Mouse (Mus musculus) CH12.LX (cell line): Measurements from ENCODE around the gene Myrip. TPM values are rescaled to one million over a fixed set of nuclear protein-coding genes. Genes with fewer than 3 reads are reported as not detected.

ENCODE experiments used
- DNase-seq: peaks from one replicate; pipeline ENCODE4 v3.0.0-alpha.2; 2013; ENCODE audit errors: extremely low read depth
- H3K27ac ChIP-seq: 2 replicates; pipeline ENCODE4 v1.5.1; 2012; ENCODE audit warnings: low read depth, mild to moderate bottlenecking, control low read depth, moderate library complexity; ENCODE audit not compliant: insufficient read depth
- H3K27me3 ChIP-seq: replicated peaks from 2 replicates; pipeline ENCODE3; 2012; ENCODE audit warnings: inconsistent platforms
- H3K36me3 ChIP-seq, 2 experiments: replicated peaks in 1 of 2; 2 replicates each; pipeline versions ENCODE3 to v1.6.1; 2012; ENCODE audit warnings: inconsistent platforms in 1 of 2, low read length in 1 of 2, mild to moderate bottlenecking in 1 of 2, mixed read lengths in 1 of 2, moderate library complexity in 1 of 2; ENCODE audit not compliant: control insufficient read depth in 1 of 2, insufficient read depth in 1 of 2
- H3K4me1 ChIP-seq, 2 experiments: 2 replicates each; pipeline ENCODE4 v1.6.1; 2012; ENCODE audit warnings: inconsistent platforms in 1 of 2, moderate library complexity in 1 of 2; ENCODE audit not compliant: insufficient read depth in 2 of 2, control insufficient read depth in 1 of 2
- H3K4me2 ChIP-seq: 2 replicates; pipeline ENCODE4 v1.6.1; 2012; ENCODE audit warnings: low read depth, mild to moderate bottlenecking, control low read depth; ENCODE audit not compliant: poor library complexity, insufficient read depth, severe bottlenecking
- H3K4me3 ChIP-seq, 3 experiments: fragments of 150-350 bp in 1 of 3; sonication (generic) in 1 of 3; replicated peaks in 1 of 3; 2 replicates each; pipeline versions ENCODE3 to v1.5.1; 2011 to 2012; ENCODE audit warnings: low read depth in 2 of 3, low read length in 2 of 3, mild to moderate bottlenecking in 2 of 3, moderate library complexity in 2 of 3, control low read depth in 1 of 3, improper control_type of control experiment in 1 of 3, inconsistent platforms in 1 of 3, mixed read lengths in 1 of 3; ENCODE audit not compliant: poor library complexity in 1 of 3
- H3K79me2 ChIP-seq: replicated peaks from 2 replicates; pipeline ENCODE4 v1.6.1; 2012; ENCODE audit warnings: mild to moderate bottlenecking, moderate library complexity; ENCODE audit not compliant: control insufficient read depth, poor library complexity, insufficient read depth, severe bottlenecking; ENCODE audit errors: extremely low read depth
- H3K9ac ChIP-seq: 2 replicates; pipeline ENCODE4 v1.6.1; 2012; ENCODE audit warnings: low read depth, mild to moderate bottlenecking, control low read depth, moderate library complexity; ENCODE audit not compliant: insufficient read depth
- H3K9me3 ChIP-seq: replicated peaks from 2 replicates; pipeline ENCODE3; 2012; ENCODE audit warnings: low read length, inconsistent platforms, mixed read lengths
- BHLHE40 ChIP-seq: IDR thresholded peaks from 2 replicates; pipeline ENCODE4 v1.6.1; 2011; ENCODE audit warnings: mild to moderate bottlenecking, low read depth, low read length, improper control_type of control experiment
- CHD1 ChIP-seq: IDR thresholded peaks from 2 replicates; pipeline ENCODE4 v1.6.1; 2012; ENCODE audit warnings: low read depth, low read length, improper control_type of control experiment, inconsistent platforms
- CHD2 ChIP-seq: IDR thresholded peaks from 2 replicates; pipeline ENCODE4 v1.6.1; 2011; ENCODE audit warnings: low read length, improper control_type of control experiment
- CTCF ChIP-seq, 2 experiments: IDR thresholded peaks in 1 of 2; conservative IDR thresholded peaks in 1 of 2; 2 replicates each; pipeline ENCODE4 v1.5.1; 2011 to 2012; ENCODE audit warnings: low read depth in 2 of 2, low read length in 2 of 2, improper control_type of control experiment in 1 of 2, inconsistent platforms in 1 of 2, mild to moderate bottlenecking in 1 of 2, moderate library complexity in 1 of 2
- ELF1 ChIP-seq: IDR thresholded peaks from 2 replicates; pipeline ENCODE4 v1.6.1; 2014; ENCODE audit warnings: low read depth, mild to moderate bottlenecking, inconsistent platforms, low read length, improper control_type of control experiment
- EP300 ChIP-seq: IDR thresholded peaks from 2 replicates; pipeline ENCODE4 v1.6.1; 2011; ENCODE audit warnings: low read length, improper control_type of control experiment
- GABPA ChIP-seq: IDR thresholded peaks from 2 replicates; pipeline ENCODE4 v1.6.1; 2012; ENCODE audit warnings: low read depth, low read length, improper control_type of control experiment, inconsistent platforms; ENCODE audit not compliant: insufficient replicate concordance
- JUN ChIP-seq: IDR thresholded peaks from 2 replicates; pipeline ENCODE4 v1.6.1; 2011; ENCODE audit warnings: low read depth, mild to moderate bottlenecking, low read length, improper control_type of control experiment, moderate library complexity; ENCODE audit not compliant: insufficient read depth
- KAT2A ChIP-seq: IDR thresholded peaks from 2 replicates; pipeline ENCODE4 v1.6.1; 2012; ENCODE audit warnings: low read length, improper control_type of control experiment, inconsistent platforms; ENCODE audit not compliant: insufficient replicate concordance
- MAX ChIP-seq: IDR thresholded peaks from 2 replicates; pipeline ENCODE4 v1.6.1; 2011; ENCODE audit warnings: low read length, improper control_type of control experiment
- MAZ ChIP-seq: IDR thresholded peaks from 2 replicates; pipeline ENCODE4 v1.6.1; 2012; ENCODE audit warnings: low read depth, mild to moderate bottlenecking, inconsistent platforms, low read length, improper control_type of control experiment, moderate library complexity
- MYC ChIP-seq: IDR thresholded peaks from 2 replicates; pipeline ENCODE4 v1.6.1; 2011; ENCODE audit warnings: low read depth, mild to moderate bottlenecking, improper control_type of control experiment, low read length
- NELFE ChIP-seq: IDR thresholded peaks from 2 replicates; pipeline ENCODE4 v1.6.1; 2011; ENCODE audit warnings: low read depth, low read length, improper control_type of control experiment
- NRF1 ChIP-seq: IDR thresholded peaks from 2 replicates; pipeline ENCODE4 v1.6.1; 2014; ENCODE audit warnings: low read depth, mild to moderate bottlenecking, inconsistent platforms, low read length, improper control_type of control experiment, moderate library complexity
- PAX5 ChIP-seq: IDR thresholded peaks from 2 replicates; pipeline ENCODE4 v1.6.1; 2012; ENCODE audit warnings: low read length, inconsistent platforms, mixed read lengths
- POLR2A ChIP-seq: IDR thresholded peaks from 2 replicates; pipeline ENCODE4 v1.6.1; 2011; ENCODE audit warnings: low read depth, mild to moderate bottlenecking, improper control_type of control experiment, low read length
- POLR2AphosphoS2 ChIP-seq: IDR thresholded peaks from 2 replicates; pipeline ENCODE4 v1.6.1; 2011; ENCODE audit warnings: low read depth, low read length, improper control_type of control experiment
- RAD21 ChIP-seq: IDR thresholded peaks from 2 replicates; pipeline ENCODE4 v1.6.1; 2011; ENCODE audit warnings: low read depth, mild to moderate bottlenecking, low read length, improper control_type of control experiment, moderate library complexity
- RCOR1 ChIP-seq: conservative IDR thresholded peaks from 2 replicates; pipeline ENCODE4 v1.6.1; 2012; ENCODE audit warnings: low read depth, mild to moderate bottlenecking, inconsistent platforms, low read length, improper control_type of control experiment
- SIN3A ChIP-seq: IDR thresholded peaks from 2 replicates; pipeline ENCODE4 v1.6.1; 2012; ENCODE audit warnings: low read length, improper control_type of control experiment, inconsistent platforms
- SMC3 ChIP-seq: IDR thresholded peaks from 2 replicates; pipeline ENCODE4 v1.6.1; 2011; ENCODE audit warnings: low read depth, low read length, improper control_type of control experiment
- TBP ChIP-seq: conservative IDR thresholded peaks from 2 replicates; pipeline ENCODE4 v1.6.1; 2011; ENCODE audit warnings: low read depth, low read length, improper control_type of control experiment
- TCF12 ChIP-seq: IDR thresholded peaks from 2 replicates; pipeline ENCODE4 v1.6.1; 2014; ENCODE audit warnings: low read depth, mild to moderate bottlenecking, inconsistent platforms, low read length, improper control_type of control experiment
- USF1 ChIP-seq: IDR thresholded peaks from 2 replicates; pipeline ENCODE4 v1.6.1; 2014; ENCODE audit warnings: low read depth, mild to moderate bottlenecking, inconsistent platforms, low read length, improper control_type of control experiment
- USF2 ChIP-seq: conservative IDR thresholded peaks from 2 replicates; pipeline ENCODE4 v1.6.1; 2011; ENCODE audit warnings: low read depth, low read length, improper control_type of control experiment
- ZC3H11A ChIP-seq: IDR thresholded peaks from 2 replicates; pipeline ENCODE4 v1.6.1; 2012; ENCODE audit warnings: low read depth, mild to moderate bottlenecking, inconsistent platforms, low read length, improper control_type of control experiment
- ZKSCAN1 ChIP-seq: IDR thresholded peaks from 2 replicates; pipeline ENCODE4 v1.6.1; 2012; ENCODE audit warnings: low read depth, inconsistent platforms, low read length, improper control_type of control experiment, borderline replicate concordance
- dilution Hi-C: fragments of 300-500 bp; cut with MboI; formaldehyde crosslinking; loops from 2 replicates; pipeline ENCODE4 v1.14.3; 2020; ENCODE audit warnings: low sequenced_read_pairs; ENCODE audit not compliant: extremely low pct_unique_long_range_greater_than_20kb, extremely low pct_ligation_motif_present
- in situ Hi-C: fragments of 300-500 bp; cut with MboI; formaldehyde crosslinking; loops from 3 replicates; pipeline ENCODE4 v1.14.3; 2019; ENCODE audit warnings: low sequenced_read_pairs, low pct_ligation_motif_present, low pct_unique_long_range_greater_than_20kb, mixed read lengths
- polyA plus RNA-seq: library from polyadenylated mRNA; unstranded; fragments of >175 nt; gene quantifications from 2 replicates; pipeline ENCODE4 v1.2.1, GENCODE M21; 2012; ENCODE audit warnings: low read depth; ENCODE audit not compliant: insufficient read length
- total RNA-seq, 2 experiments: library from RNA; depleted of rRNA; stranded (reverse); fragments of 300-350 nt in 1 of 2; fragments of >200 nt in 1 of 2; gene quantifications; 2 replicates each; pipeline ENCODE4 v1.2.3; 2012 to 2014

Myrip gene
- total and polyA plus RNA-seq, 3 experiments = not detected

- H3K79me2 ChIP-seq = no peaks in the 10 kb centered on the region
- no peaks in the 10 kb centered on the region for H3K9me3 ChIP-seq
- H3K9ac ChIP-seq = no peak overlapping the region
- dilution Hi-C loops = no loop called here
- H3K27me3 ChIP-seq = peaks cover 7% of the 10 kb centered on the region
- no peak overlapping the region for H3K27ac ChIP-seq
- H3K4me1 ChIP-seq = no peaks in the 10 kb centered on the region
- peak; percentile 82 for DNase-seq
- H3K36me3 ChIP-seq = no peaks in the 10 kb centered on the region
- no peak overlapping the region for H3K4me2 ChIP-seq
- TF ChIP-seq NELFE = peak; percentile 20; the same call in 1 of the 2 replicates
- 0 out of 2 replicates have a peak, but pooled peaks have one; percentile 29 for TF ChIP-seq TCF12
- TF ChIP-seq SMC3 = peak; percentile 47
- TF ChIP-seq ELF1 = no peak
- no peak for TF ChIP-seq CHD2
- TF ChIP-seq CTCF (conservative IDR thresholded peaks at IDR 0.05 in 1 of 2, IDR thresholded peaks at IDR 0.05 in 1 of 2; ENCODE audit: low read depth in 2 of 2, low read length in 2 of 2) = peak; percentile 81 to 85
- TF ChIP-seq RAD21 = peak; percentile 28
- in situ Hi-C loops = no loop called here
- H3K4me3 ChIP-seq = no peak overlapping the region
Observed at GRCm38 (mm10) chr9:120415504-120415903, 114.2 kb downstream of the Myrip start.

- Histone ChIP-seq H3K27me3 (peaks cover 7% of the 10 kb centered on the region), H3K4me3 (no peak overlapping the region), H3K9me3 (no peaks in the 10 kb centered on the region), H3K4me1 (no peaks in the 10 kb centered on the region), H3K27ac (no peak overlapping the region), H3K4me2 (no peak overlapping the region), H3K36me3 (no peaks in the 10 kb centered on the region), H3K9ac (no peak overlapping the region), H3K79me2 (no peaks in the 10 kb centered on the region)
- no peak for DNase-seq
- in situ Hi-C loops = no loop called here
- TF ChIP-seq MYC (no peak), USF2 (no peak), EP300 (no peak), MAX (no peak), ZKSCAN1 (no peak), ZC3H11A (no peak), BHLHE40 (no peak), PAX5 (no peak), NELFE (no peak)
- dilution Hi-C loops = no loop called here
Observed at GRCm38 (mm10) chr9:120416151-120416550, 114.8 kb downstream of the Myrip start.

GRCm38 (mm10) chr9:120416729-120417128 lies 115.4 kb downstream of the Myrip start:
- Histone ChIP-seq H3K9me3 (no peaks in the 10 kb centered on the region), H3K36me3 (no peaks in the 10 kb centered on the region), H3K9ac (no peak overlapping the region), H3K4me2 (no peak overlapping the region), H3K4me3 (no peak overlapping the region), H3K79me2 (no peaks in the 10 kb centered on the region), H3K27me3 (peaks cover 4% of the 10 kb centered on the region), H3K27ac (no peak overlapping the region), H3K4me1 (no peaks in the 10 kb centered on the region)
- TF ChIP-seq MAX = no peak
- TF ChIP-seq TBP = no peak
- no peak for TF ChIP-seq JUN
- TF ChIP-seq RCOR1 = no peak
- TF ChIP-seq NELFE = no peak
- TF ChIP-seq KAT2A = no peak
- no peak for TF ChIP-seq SMC3
- TF ChIP-seq NRF1 = no peak
- TF ChIP-seq CHD1 = no peak
- TF ChIP-seq CHD2 = no peak
- no peak for TF ChIP-seq USF1
- TF ChIP-seq SIN3A = no peak
- no peak for TF ChIP-seq BHLHE40
- TF ChIP-seq GABPA = no peak
- TF ChIP-seq POLR2AphosphoS2 = no peak
- no peak for TF ChIP-seq MAZ
- no peak for TF ChIP-seq ZKSCAN1
- TF ChIP-seq POLR2A = no peak
- TF ChIP-seq MYC = no peak
- in situ Hi-C loops = no loop called here
- DNase-seq = no peak
- dilution Hi-C loops = no loop called here
